Mouse (Mus musculus): Measurements from ENCODE around the gene Fbxo36. TPM values are rescaled to one million over a fixed set of nuclear protein-coding genes. Genes with fewer than 3 reads are reported as not detected.

Fbxo36 gene
- polyA plus RNA-seq, 1 experiment from 2014 or later, result 20.0 TPM

DNA sequence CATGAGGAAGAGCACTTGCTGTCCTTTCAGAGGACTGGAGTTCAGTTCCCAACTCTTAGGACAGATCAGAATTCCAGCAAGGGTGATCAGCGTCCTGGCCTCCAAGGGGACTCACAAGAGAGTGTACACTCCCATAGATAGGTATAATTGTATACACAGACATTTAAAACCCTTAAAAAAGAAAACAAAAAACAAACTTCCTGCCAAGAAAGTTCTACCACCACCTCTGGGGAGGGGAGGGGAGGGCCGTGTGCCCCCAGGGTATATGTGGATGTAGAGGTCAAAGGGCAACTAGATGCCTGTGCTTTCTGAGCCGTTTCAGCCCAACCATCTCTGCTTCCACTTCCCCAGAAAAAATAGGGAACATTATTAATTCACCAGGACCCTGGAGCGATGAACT is 33.3 kb downstream of the Fbxo36 start:
- ATAC-seq (ENCODE audit: low read depth), result no peak
- no peak overlapping the region for H3K9ac ChIP-seq (ENCODE audit: low read depth, low read length)
- no peaks in the 10 kb centered on the region for H3K36me3 ChIP-seq (ENCODE audit: control insufficient read depth, insufficient read depth, low read length)
- no peak overlapping the region for H3K27ac ChIP-seq (replicated peaks; ENCODE audit: low read depth, low read length)
- no peak overlapping the region for H3K4me2 ChIP-seq (ENCODE audit: low read depth, low read length)
- no peaks in the 10 kb centered on the region for H3K4me1 ChIP-seq (ENCODE audit: control insufficient read depth, insufficient read depth, low read length)
- no peaks in the 10 kb centered on the region for H3K9me3 ChIP-seq (ENCODE audit: control insufficient read depth, low read length)
- H3K4me3 ChIP-seq (ENCODE audit: low read depth, low read length), result no peak overlapping the region
- WGBS, result 39% methylated on average over 4 of the region's 4 CpGs
- no peak for DNase-seq (ENCODE audit: low spot score)
- no peaks in the 10 kb centered on the region for H3K27me3 ChIP-seq (replicated peaks; ENCODE audit: control insufficient read depth, insufficient read depth, low read length)

DNA sequence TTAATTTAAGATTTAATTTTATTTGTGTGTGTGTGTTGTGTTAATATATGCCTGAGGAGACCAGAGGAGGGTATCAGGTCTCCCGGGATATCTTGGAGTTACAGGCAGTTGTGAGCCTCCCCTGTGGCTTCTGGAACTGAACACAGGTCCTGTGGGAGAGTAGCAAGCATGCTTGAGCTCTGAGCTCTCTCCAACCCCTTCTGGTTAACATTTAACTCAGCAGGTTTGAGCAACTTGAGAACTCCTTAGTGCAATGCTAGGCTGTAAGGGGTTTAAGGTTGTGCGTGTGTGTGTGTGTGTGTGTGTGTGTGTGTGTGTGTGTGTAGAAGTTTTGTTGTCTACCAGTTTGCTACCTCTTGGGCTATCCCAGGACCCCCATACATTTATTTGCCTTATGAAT is 37.9 kb downstream of the Fbxo36 start:
- no peaks in the 10 kb centered on the region for H3K9me3 ChIP-seq (ENCODE audit: control insufficient read depth, low read length)
- H3K9ac ChIP-seq (ENCODE audit: low read depth, low read length), result no peak overlapping the region
- no peak overlapping the region for H3K27ac ChIP-seq (replicated peaks; ENCODE audit: low read depth, low read length)
- no peak overlapping the region for H3K4me2 ChIP-seq (ENCODE audit: low read depth, low read length)
- no peaks in the 10 kb centered on the region for H3K4me1 ChIP-seq (ENCODE audit: control insufficient read depth, insufficient read depth, low read length)
- H3K27me3 ChIP-seq (replicated peaks; ENCODE audit: control insufficient read depth, insufficient read depth, low read length), result no peaks in the 10 kb centered on the region
- DNase-seq (ENCODE audit: low spot score), result no peak
- no peaks in the 10 kb centered on the region for H3K36me3 ChIP-seq (ENCODE audit: control insufficient read depth, insufficient read depth, low read length)
- H3K4me3 ChIP-seq (ENCODE audit: low read depth, low read length), result no peak overlapping the region
- ATAC-seq (ENCODE audit: low read depth), result no peak
- WGBS, result 86% methylated on average over 2 of the region's 2 CpGs

DNA sequence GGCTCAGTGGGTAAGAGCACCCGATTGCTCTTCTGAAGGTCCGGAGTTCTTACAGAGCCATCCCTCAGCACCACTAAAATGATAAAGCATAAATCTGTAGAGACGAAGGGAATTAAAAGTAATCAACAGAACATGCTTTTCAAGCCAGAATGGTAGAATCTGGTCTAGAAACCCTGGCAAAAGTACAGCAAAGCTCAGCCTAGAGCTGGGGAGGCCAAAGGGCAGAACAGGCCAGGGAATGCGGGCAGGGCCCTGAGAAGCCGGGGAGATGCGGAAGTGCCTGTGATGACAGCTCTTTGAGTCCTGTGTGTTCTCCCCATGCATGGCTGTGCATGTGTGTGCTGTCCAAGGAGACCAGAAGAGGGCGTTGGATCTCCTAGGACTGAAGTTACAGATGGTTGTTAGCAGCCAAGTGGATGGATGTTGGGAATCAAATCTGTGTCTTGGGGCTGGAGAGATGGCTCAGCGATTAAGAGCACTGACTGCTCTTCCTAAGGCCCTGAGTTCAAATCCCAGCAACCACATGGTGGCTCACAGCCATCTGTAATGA is 40.0 kb downstream of the Fbxo36 start:
- no peak for ATAC-seq (ENCODE audit: low read depth)
- Histone ChIP-seq H3K36me3 (ENCODE audit: control insufficient read depth, insufficient read depth, low read length) (no peaks in the 10 kb centered on the region), H3K27me3 (replicated peaks; ENCODE audit: control insufficient read depth, insufficient read depth, low read length) (no peaks in the 10 kb centered on the region), H3K9ac (ENCODE audit: low read depth, low read length) (no peak overlapping the region), H3K4me1 (ENCODE audit: control insufficient read depth, insufficient read depth, low read length) (no peaks in the 10 kb centered on the region), H3K9me3 (ENCODE audit: control insufficient read depth, low read length) (no peaks in the 10 kb centered on the region), H3K4me3 (ENCODE audit: low read depth, low read length) (no peak overlapping the region), H3K27ac (replicated peaks; ENCODE audit: low read depth, low read length) (no peak overlapping the region), H3K4me2 (ENCODE audit: low read depth, low read length) (no peak overlapping the region)
- DNase-seq (ENCODE audit: low spot score), result no peak
- WGBS, result 91% methylated on average over 8 of the region's 8 CpGs

DNA sequence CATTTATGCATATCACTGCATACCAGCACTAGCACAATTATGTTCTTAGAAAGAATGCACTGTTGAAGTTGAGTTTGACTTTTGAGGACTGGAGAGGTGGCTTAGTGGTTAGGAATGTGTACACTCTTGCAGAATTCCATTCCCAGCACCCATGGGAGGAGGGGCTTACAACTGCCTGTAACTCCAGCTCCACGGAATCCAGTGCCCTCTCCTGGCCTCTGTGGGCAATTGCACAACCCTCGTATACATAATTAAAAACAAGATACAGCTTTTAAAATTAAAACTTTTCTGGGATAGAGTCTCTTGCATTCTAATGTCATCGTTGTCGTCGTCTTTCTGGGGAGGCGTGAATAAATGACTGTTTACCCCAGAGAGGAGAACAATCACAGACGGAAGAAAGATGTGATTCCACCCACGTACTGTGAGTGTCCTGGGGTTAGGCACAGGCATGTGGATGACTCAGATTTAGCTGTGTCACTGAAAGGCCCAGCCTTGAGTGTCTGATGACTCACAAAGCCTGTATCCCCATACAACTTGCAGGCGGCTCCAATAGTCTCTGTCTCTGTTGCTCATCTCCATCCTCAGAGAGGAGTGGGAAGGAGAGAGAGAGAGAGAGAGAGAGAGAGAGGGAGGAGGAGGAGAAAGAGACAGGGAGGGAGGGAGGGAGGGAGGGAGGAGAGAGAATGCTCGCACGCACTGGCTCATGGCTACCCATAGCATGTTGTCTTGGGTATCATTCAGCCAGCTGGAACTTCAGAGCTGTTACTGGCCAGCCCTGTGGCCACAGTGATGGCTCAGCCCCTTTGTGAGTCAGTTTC is 41.8 kb downstream of the Fbxo36 start:
- Histone ChIP-seq H3K4me2 (ENCODE audit: low read depth, low read length) (no peak overlapping the region), H3K27ac (replicated peaks; ENCODE audit: low read depth, low read length) (no peak overlapping the region), H3K9ac (ENCODE audit: low read depth, low read length) (no peak overlapping the region), H3K9me3 (ENCODE audit: control insufficient read depth, low read length) (no peaks in the 10 kb centered on the region), H3K4me1 (ENCODE audit: control insufficient read depth, insufficient read depth, low read length) (no peaks in the 10 kb centered on the region), H3K4me3 (ENCODE audit: low read depth, low read length) (no peak overlapping the region), H3K27me3 (replicated peaks; ENCODE audit: control insufficient read depth, insufficient read depth, low read length) (no peaks in the 10 kb centered on the region), H3K36me3 (ENCODE audit: control insufficient read depth, insufficient read depth, low read length) (no peaks in the 10 kb centered on the region)
- no peak for DNase-seq (ENCODE audit: low spot score)
- no peak for ATAC-seq (ENCODE audit: low read depth)
- 59% methylated on average over 11 of the region's 11 CpGs for WGBS

DNA sequence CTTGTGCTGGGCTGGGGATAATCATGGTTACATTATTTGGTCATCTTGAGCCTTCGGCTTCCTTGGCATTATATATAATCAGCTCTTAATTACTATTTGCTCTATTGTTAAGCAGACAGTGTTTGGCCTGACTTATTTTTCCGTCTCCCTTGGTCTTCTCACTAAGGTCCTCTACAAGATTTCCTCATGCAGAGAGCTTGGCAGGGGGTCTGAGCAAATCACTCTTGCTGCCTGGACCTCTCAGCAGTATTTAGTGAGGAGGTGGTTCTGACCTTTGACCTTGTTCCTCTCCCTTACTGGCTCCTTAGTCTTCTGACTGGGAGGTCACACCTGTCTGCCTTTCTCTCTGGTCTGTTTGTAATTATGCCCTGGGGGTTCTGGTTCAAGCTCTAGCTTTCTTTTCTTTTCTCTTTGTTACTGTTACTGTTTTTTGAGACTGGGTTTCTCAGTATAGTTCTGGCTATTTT is 42.5 kb downstream of the Fbxo36 start:
- WGBS, result 36% methylated on average over 2 of the region's 2 CpGs
- Histone ChIP-seq H3K27ac (replicated peaks; ENCODE audit: low read depth, low read length) (no peak overlapping the region), H3K4me2 (ENCODE audit: low read depth, low read length) (no peak overlapping the region), H3K27me3 (replicated peaks; ENCODE audit: control insufficient read depth, insufficient read depth, low read length) (no peaks in the 10 kb centered on the region), H3K4me3 (ENCODE audit: low read depth, low read length) (no peak overlapping the region), H3K9ac (ENCODE audit: low read depth, low read length) (no peak overlapping the region), H3K9me3 (ENCODE audit: control insufficient read depth, low read length) (no peaks in the 10 kb centered on the region), H3K36me3 (ENCODE audit: control insufficient read depth, insufficient read depth, low read length) (no peaks in the 10 kb centered on the region), H3K4me1 (ENCODE audit: control insufficient read depth, insufficient read depth, low read length) (no peaks in the 10 kb centered on the region)
- DNase-seq (ENCODE audit: low spot score), result no peak
- ATAC-seq (ENCODE audit: low read depth), result no peak

DNA sequence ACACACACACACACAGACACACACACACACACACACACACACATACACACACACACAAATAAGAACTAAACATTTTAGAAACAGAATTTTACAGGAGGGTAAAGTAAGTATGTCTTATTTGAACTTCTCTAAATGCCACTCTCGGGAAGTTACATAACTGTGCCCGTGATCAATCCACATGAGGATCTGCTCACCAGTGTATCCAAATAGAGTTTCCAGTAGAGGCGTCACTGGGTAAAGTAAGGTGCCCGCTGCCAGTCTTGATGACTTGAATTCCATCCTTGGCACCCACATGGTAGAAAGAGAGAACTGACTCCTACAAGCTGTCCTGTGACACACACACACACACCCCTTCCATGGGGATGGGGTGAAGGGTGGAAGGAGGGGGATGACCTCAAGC is 43.3 kb downstream of the Fbxo36 start:
- H3K4me2 ChIP-seq (ENCODE audit: low read depth, low read length), result no peak overlapping the region
- H3K36me3 ChIP-seq (ENCODE audit: control insufficient read depth, insufficient read depth, low read length), result no peaks in the 10 kb centered on the region
- no peak overlapping the region for H3K27ac ChIP-seq (replicated peaks; ENCODE audit: low read depth, low read length)
- H3K27me3 ChIP-seq (replicated peaks; ENCODE audit: control insufficient read depth, insufficient read depth, low read length), result no peaks in the 10 kb centered on the region
- H3K9me3 ChIP-seq (ENCODE audit: control insufficient read depth, low read length), result no peaks in the 10 kb centered on the region
- DNase-seq (ENCODE audit: low spot score) (no peak), ATAC-seq (ENCODE audit: low read depth) (no peak)
- H3K9ac ChIP-seq (ENCODE audit: low read depth, low read length), result no peak overlapping the region
- no peaks in the 10 kb centered on the region for H3K4me1 ChIP-seq (ENCODE audit: control insufficient read depth, insufficient read depth, low read length)
- WGBS, result 91% methylated on average over 4 of the region's 4 CpGs
- H3K4me3 ChIP-seq (ENCODE audit: low read depth, low read length), result no peak overlapping the region

DNA sequence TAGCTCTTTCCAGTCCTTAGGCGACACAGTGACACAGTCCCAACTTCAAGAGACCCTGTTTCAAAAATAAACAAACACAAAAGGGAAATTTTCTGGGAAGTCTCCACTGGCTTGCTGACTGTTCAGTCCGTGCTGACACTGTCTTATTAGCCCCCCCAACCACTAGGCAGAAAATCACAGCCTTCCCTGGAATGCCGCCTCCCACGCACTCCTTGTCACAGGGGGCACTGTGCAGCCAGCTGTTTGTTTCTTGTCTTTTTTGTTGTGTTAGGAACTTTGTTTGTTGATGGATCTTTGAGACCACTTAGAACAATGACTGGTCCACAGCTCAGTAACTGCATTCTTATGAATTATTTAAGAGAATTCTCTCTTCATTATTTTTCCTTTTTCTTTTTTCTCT is 44.2 kb downstream of the Fbxo36 start:
- Histone ChIP-seq H3K4me1 (ENCODE audit: control insufficient read depth, insufficient read depth, low read length) (no peaks in the 10 kb centered on the region), H3K9me3 (ENCODE audit: control insufficient read depth, low read length) (no peaks in the 10 kb centered on the region), H3K4me2 (ENCODE audit: low read depth, low read length) (no peak overlapping the region), H3K27ac (replicated peaks; ENCODE audit: low read depth, low read length) (no peak overlapping the region), H3K36me3 (ENCODE audit: control insufficient read depth, insufficient read depth, low read length) (no peaks in the 10 kb centered on the region), H3K9ac (ENCODE audit: low read depth, low read length) (no peak overlapping the region), H3K4me3 (ENCODE audit: low read depth, low read length) (no peak overlapping the region), H3K27me3 (replicated peaks; ENCODE audit: control insufficient read depth, insufficient read depth, low read length) (no peaks in the 10 kb centered on the region)
- ATAC-seq (ENCODE audit: low read depth) (no peak), DNase-seq (ENCODE audit: low spot score) (no peak)
- WGBS, result 65% methylated on average over 4 of the region's 4 CpGs

DNA sequence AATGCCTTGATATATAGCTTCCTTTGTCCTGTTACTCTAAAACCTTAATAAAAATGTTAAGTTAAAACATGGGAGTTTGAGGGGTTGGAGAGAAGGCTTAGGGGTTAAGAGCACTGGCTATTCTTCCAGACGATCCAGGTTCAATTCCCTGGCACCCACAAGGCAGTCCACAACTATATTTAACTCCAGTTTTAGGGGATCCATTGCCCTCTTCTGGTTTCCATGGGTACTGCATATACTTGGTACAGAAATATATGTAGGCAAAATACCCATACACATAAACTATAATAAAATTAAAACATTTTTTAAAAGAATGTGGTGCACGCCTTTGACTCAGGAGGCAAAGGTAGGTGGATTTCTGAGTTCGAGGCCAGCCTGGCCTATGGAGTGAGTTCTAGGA is 45.5 kb downstream of the Fbxo36 start:
- Histone ChIP-seq H3K9me3 (ENCODE audit: control insufficient read depth, low read length) (no peaks in the 10 kb centered on the region), H3K36me3 (ENCODE audit: control insufficient read depth, insufficient read depth, low read length) (no peaks in the 10 kb centered on the region), H3K4me3 (ENCODE audit: low read depth, low read length) (no peak overlapping the region), H3K27ac (replicated peaks; ENCODE audit: low read depth, low read length) (no peak overlapping the region), H3K4me2 (ENCODE audit: low read depth, low read length) (no peak overlapping the region), H3K4me1 (ENCODE audit: control insufficient read depth, insufficient read depth, low read length) (no peaks in the 10 kb centered on the region), H3K9ac (ENCODE audit: low read depth, low read length) (no peak overlapping the region), H3K27me3 (replicated peaks; ENCODE audit: control insufficient read depth, insufficient read depth, low read length) (no peaks in the 10 kb centered on the region)
- DNase-seq (ENCODE audit: low spot score) (no peak), ATAC-seq (ENCODE audit: low read depth) (no peak)
- WGBS, result 86% methylated on average over 3 of the region's 3 CpGs

DNA sequence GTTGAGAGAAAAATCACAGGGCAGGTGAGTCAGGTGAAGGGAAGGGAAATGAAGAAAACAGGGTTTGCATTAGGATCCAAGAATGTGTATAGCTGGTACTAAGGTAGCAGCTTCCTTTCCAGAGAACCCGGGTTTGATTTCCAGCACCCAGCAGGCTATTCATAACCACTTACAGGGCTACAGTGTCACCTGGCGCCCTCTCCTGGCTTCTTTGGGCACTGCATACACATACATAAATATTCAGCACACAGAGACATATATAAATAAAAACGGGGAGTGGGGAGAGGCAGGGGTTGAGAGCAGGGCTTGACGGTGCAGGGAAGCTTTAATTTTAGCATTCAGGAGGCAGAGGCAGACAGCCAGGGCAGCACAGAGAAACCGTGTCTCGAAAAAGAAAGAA is 46.3 kb downstream of the Fbxo36 start:
- ATAC-seq (ENCODE audit: low read depth) (no peak), DNase-seq (ENCODE audit: low spot score) (no peak)
- H3K27me3 ChIP-seq (replicated peaks; ENCODE audit: control insufficient read depth, insufficient read depth, low read length), result no peaks in the 10 kb centered on the region
- no peak overlapping the region for H3K4me2 ChIP-seq (ENCODE audit: low read depth, low read length)
- no peak overlapping the region for H3K27ac ChIP-seq (replicated peaks; ENCODE audit: low read depth, low read length)
- H3K4me1 ChIP-seq (ENCODE audit: control insufficient read depth, insufficient read depth, low read length), result no peaks in the 10 kb centered on the region
- WGBS, result 86% methylated on average over 6 of the region's 6 CpGs
- H3K4me3 ChIP-seq (ENCODE audit: low read depth, low read length), result no peak overlapping the region
- H3K36me3 ChIP-seq (ENCODE audit: control insufficient read depth, insufficient read depth, low read length), result no peaks in the 10 kb centered on the region
- no peaks in the 10 kb centered on the region for H3K9me3 ChIP-seq (ENCODE audit: control insufficient read depth, low read length)
- no peak overlapping the region for H3K9ac ChIP-seq (ENCODE audit: low read depth, low read length)
